Mouse (Mus musculus): ENCODE results near the gene P4ha2. TPM values are rescaled to one million over a fixed set of nuclear protein-coding genes. Genes with fewer than 3 reads are reported as not detected.

P4ha2 gene
- polyA plus RNA-seq, 2 experiments = 1.7 to 1.8 TPM

GRCm38 (mm10) chr11:54076101-54076500 lies 23.8 kb upstream of the P4ha2 start:
- no peaks in the 10 kb centered on the region for H3K36me3 ChIP-seq (replicated peaks; ENCODE audit: control insufficient read depth, insufficient read depth, low read depth)
- WGBS (ENCODE audit: insufficient replicate concordance) = 65% methylated on average over 1 of the region's 1 CpGs
- H3K4me2 ChIP-seq (ENCODE audit: low read depth) = no peak overlapping the region
- H3K27ac ChIP-seq = no peak overlapping the region
- no peak overlapping the region for H3K9ac ChIP-seq (replicated peaks)
- no peak overlapping the region for H3K4me3 ChIP-seq (ENCODE audit: insufficient read depth in 1 of 2, low read depth in 2 of 2, low read length in 2 of 2)
- TF ChIP-seq EP300 (IDR thresholded peaks at IDR 0.05; ENCODE audit: low read depth) (no peak), CTCF (IDR thresholded peaks at IDR 0.05; ENCODE audit: low read depth) (no peak)
- H3K27me3 ChIP-seq (ENCODE audit: control insufficient read depth, insufficient read depth, low read length) = no peaks in the 10 kb centered on the region
- DNase-seq (ENCODE audit: low read depth in 3 of 3, low spot score in 3 of 3) = no peak
- H3K9me3 ChIP-seq (ENCODE audit: control insufficient read depth, low read length) = no peaks in the 10 kb centered on the region
- no peaks in the 10 kb centered on the region for H3K4me1 ChIP-seq (replicated peaks; ENCODE audit: control insufficient read depth in 2 of 2, insufficient read depth in 2 of 2, low read length in 1 of 2)
- ATAC-seq (ENCODE audit: insufficient read depth) = no peak

- 49% methylated on average over 7 of the region's 7 CpGs for WGBS (ENCODE audit: insufficient replicate concordance)
- H3K36me3 ChIP-seq (replicated peaks; ENCODE audit: control insufficient read depth, insufficient read depth, low read depth) = no peaks in the 10 kb centered on the region
- no peak overlapping the region for H3K4me3 ChIP-seq (ENCODE audit: insufficient read depth in 1 of 2, low read depth in 2 of 2, low read length in 2 of 2)
- ATAC-seq (ENCODE audit: insufficient read depth) (no peak), DNase-seq (ENCODE audit: low read depth in 3 of 3, low spot score in 3 of 3) (no peak)
- no peaks in the 10 kb centered on the region for H3K9me3 ChIP-seq (ENCODE audit: control insufficient read depth, low read length)
- no peak overlapping the region for H3K27ac ChIP-seq
- H3K9ac ChIP-seq (replicated peaks) = no peak overlapping the region
- no peak overlapping the region for H3K4me2 ChIP-seq (ENCODE audit: low read depth)
- no peaks in the 10 kb centered on the region for H3K4me1 ChIP-seq (replicated peaks; ENCODE audit: control insufficient read depth in 2 of 2, insufficient read depth in 2 of 2, low read length in 1 of 2)
- no peak for TF ChIP-seq CTCF (IDR thresholded peaks at IDR 0.05; ENCODE audit: low read depth)
- TF ChIP-seq EP300 (IDR thresholded peaks at IDR 0.05; ENCODE audit: low read depth) = no peak
- H3K27me3 ChIP-seq (ENCODE audit: control insufficient read depth, insufficient read depth, low read length) = no peaks in the 10 kb centered on the region
Measured at GRCm38 (mm10) chr11:54080435-54080834, 19.5 kb upstream of the P4ha2 start.

- Histone ChIP-seq H3K36me3 (replicated peaks; ENCODE audit: control insufficient read depth, insufficient read depth, low read depth) (no peaks in the 10 kb centered on the region), H3K9me3 (ENCODE audit: control insufficient read depth, low read length) (no peaks in the 10 kb centered on the region), H3K9ac (replicated peaks) (no peak overlapping the region), H3K27ac (no peak overlapping the region), H3K4me3 (ENCODE audit: insufficient read depth in 1 of 2, low read depth in 2 of 2, low read length in 2 of 2) (no peak overlapping the region), H3K27me3 (ENCODE audit: control insufficient read depth, insufficient read depth, low read length) (no peaks in the 10 kb centered on the region), H3K4me1 (replicated peaks; ENCODE audit: control insufficient read depth in 2 of 2, insufficient read depth in 2 of 2, low read length in 1 of 2) (no peaks in the 10 kb centered on the region), H3K4me2 (ENCODE audit: low read depth) (no peak overlapping the region)
- no peak for DNase-seq (ENCODE audit: low read depth in 3 of 3, low spot score in 3 of 3)
- no peak for TF ChIP-seq EP300 (IDR thresholded peaks at IDR 0.05; ENCODE audit: low read depth)
- TF ChIP-seq CTCF (IDR thresholded peaks at IDR 0.05; ENCODE audit: low read depth) = no peak
- ATAC-seq (ENCODE audit: insufficient read depth) = no peak
- WGBS (ENCODE audit: insufficient replicate concordance) = 41% methylated on average over 5 of the region's 5 CpGs
Measured at GRCm38 (mm10) chr11:54082725-54083124, 17.2 kb upstream of the P4ha2 start.

GRCm38 (mm10) chr11:54084976-54085375 lies 14.9 kb upstream of the P4ha2 start:
- Histone ChIP-seq H3K36me3 (replicated peaks; ENCODE audit: control insufficient read depth, insufficient read depth, low read depth) (no peaks in the 10 kb centered on the region), H3K4me3 (ENCODE audit: insufficient read depth in 1 of 2, low read depth in 2 of 2, low read length in 2 of 2) (no peak overlapping the region), H3K9me3 (ENCODE audit: control insufficient read depth, low read length) (no peaks in the 10 kb centered on the region), H3K4me1 (replicated peaks; ENCODE audit: control insufficient read depth in 2 of 2, insufficient read depth in 2 of 2, low read length in 1 of 2) (no peaks in the 10 kb centered on the region), H3K27me3 (ENCODE audit: control insufficient read depth, insufficient read depth, low read length) (no peaks in the 10 kb centered on the region), H3K4me2 (ENCODE audit: low read depth) (no peak overlapping the region), H3K27ac (no peak overlapping the region), H3K9ac (replicated peaks) (no peak overlapping the region)
- WGBS (ENCODE audit: insufficient replicate concordance) = 65% methylated on average over 1 of the region's 1 CpGs
- TF ChIP-seq CTCF (IDR thresholded peaks at IDR 0.05; ENCODE audit: low read depth) = no peak
- TF ChIP-seq EP300 (IDR thresholded peaks at IDR 0.05; ENCODE audit: low read depth) = no peak
- DNase-seq (ENCODE audit: low read depth in 3 of 3, low spot score in 3 of 3) (no peak), ATAC-seq (ENCODE audit: insufficient read depth) (no peak)

GRCm38 (mm10) chr11:54085816-54086215 lies 14.1 kb upstream of the P4ha2 start:
- TF ChIP-seq EP300 (IDR thresholded peaks at IDR 0.05; ENCODE audit: low read depth) (no peak), CTCF (IDR thresholded peaks at IDR 0.05; ENCODE audit: low read depth) (no peak)
- 55% methylated on average over 5 of the region's 5 CpGs for WGBS (ENCODE audit: insufficient replicate concordance)
- Histone ChIP-seq H3K4me3 (ENCODE audit: insufficient read depth in 1 of 2, low read depth in 2 of 2, low read length in 2 of 2) (no peak overlapping the region), H3K27ac (no peak overlapping the region), H3K9ac (replicated peaks) (no peak overlapping the region), H3K4me1 (replicated peaks; ENCODE audit: control insufficient read depth in 2 of 2, insufficient read depth in 2 of 2, low read length in 1 of 2) (no peaks in the 10 kb centered on the region), H3K27me3 (ENCODE audit: control insufficient read depth, insufficient read depth, low read length) (no peaks in the 10 kb centered on the region), H3K9me3 (ENCODE audit: control insufficient read depth, low read length) (no peaks in the 10 kb centered on the region), H3K4me2 (ENCODE audit: low read depth) (no peak overlapping the region), H3K36me3 (replicated peaks; ENCODE audit: control insufficient read depth, insufficient read depth, low read depth) (no peaks in the 10 kb centered on the region)
- no peak for ATAC-seq (ENCODE audit: insufficient read depth)
- no peak for DNase-seq (ENCODE audit: low read depth in 3 of 3, low spot score in 3 of 3)
